Mouse (Mus musculus) kidney, postnatal 0 days (tissue): ENCODE data around the gene Iqcb1. TPM values are rescaled to one million over a fixed set of nuclear protein-coding genes. Genes with fewer than 3 reads are reported as not detected.

ENCODE experiments used
- ATAC-seq: fragments of 200-750 bp; cut with Nextera tagmentation; replicated peaks from 2 replicates; pipeline ENCODE4 v1.8.0; 2017; ENCODE audit warnings: low read depth, moderate number of reproducible peaks, moderate TSS enrichment, moderate library complexity; ENCODE audit not compliant: low FRiP score
- DNase-seq: peaks from one replicate; pipeline ENCODE4 v3.0.0-alpha.2; 2016; ENCODE audit warnings: low spot score
- H3K27ac ChIP-seq: fragments of 300-500 bp; sonication (generic); 2 replicates; pipeline ENCODE4 v1.5.1; 2014; ENCODE audit warnings: mild to moderate bottlenecking
- H3K27me3 ChIP-seq: fragments of 300-500 bp; sonication (generic); 2 replicates; pipeline ENCODE4 v1.6.1; 2014; ENCODE audit warnings: low read length, mixed read lengths; ENCODE audit not compliant: insufficient read depth
- H3K36me3 ChIP-seq: fragments of 300-500 bp; sonication (generic); 2 replicates; pipeline ENCODE4 v1.6.1; 2014; ENCODE audit warnings: low read length, mixed read lengths; ENCODE audit not compliant: insufficient read depth
- H3K4me1 ChIP-seq: fragments of 300-500 bp; sonication (generic); replicated peaks from 2 replicates; pipeline ENCODE4 v1.6.1; 2014; ENCODE audit warnings: antibody characterized with exemption, low read length, mixed read lengths; ENCODE audit not compliant: insufficient read depth
- H3K4me2 ChIP-seq: fragments of 300-500 bp; sonication (generic); 2 replicates; pipeline ENCODE4 v1.6.1; 2014; ENCODE audit warnings: mild to moderate bottlenecking, low read length, moderate library complexity, mixed read lengths
- H3K4me3 ChIP-seq: fragments of 300-500 bp; sonication (generic); replicated peaks from 2 replicates; pipeline ENCODE4 v1.5.1; 2014; ENCODE audit warnings: low read depth, low read length
- H3K9ac ChIP-seq: fragments of 300-500 bp; sonication (generic); 2 replicates; pipeline ENCODE4 v1.6.1; 2014; ENCODE audit warnings: low read depth, low read length
- H3K9me3 ChIP-seq: fragments of 300-500 bp; sonication (generic); replicated peaks from 2 replicates; pipeline ENCODE4 v1.6.1; 2016; ENCODE audit warnings: low read length, inconsistent platforms, mixed read lengths
- CTCF ChIP-seq: IDR thresholded peaks from 2 replicates; pipeline ENCODE4 v1.5.1; 2016; ENCODE audit warnings: antibody characterized with exemption, low read depth, mild to moderate bottlenecking, moderate library complexity
- WGBS: fragments of 180-500 bp; shearing (Covaris S2); extraction: QIAGEN DNeasy Blood & Tissue Kit; methylation state at CpG from one replicate; pipeline ENCODE4 v1.1.7; 2014; 5-methylcytosine and 5-hydroxymethylcytosine counted together
- polyA plus RNA-seq: library from polyadenylated mRNA; unstranded; fragments of >200 nt; fragmentation: Nextera tagmentation; extraction: Ambion mirVana; gene quantifications from 2 replicates; pipeline ENCODE4 v1.2.1, GENCODE M21; 2015

Iqcb1 gene
- 21.8 and 24.2 TPM in 2 replicates for polyA plus RNA-seq

DNA sequence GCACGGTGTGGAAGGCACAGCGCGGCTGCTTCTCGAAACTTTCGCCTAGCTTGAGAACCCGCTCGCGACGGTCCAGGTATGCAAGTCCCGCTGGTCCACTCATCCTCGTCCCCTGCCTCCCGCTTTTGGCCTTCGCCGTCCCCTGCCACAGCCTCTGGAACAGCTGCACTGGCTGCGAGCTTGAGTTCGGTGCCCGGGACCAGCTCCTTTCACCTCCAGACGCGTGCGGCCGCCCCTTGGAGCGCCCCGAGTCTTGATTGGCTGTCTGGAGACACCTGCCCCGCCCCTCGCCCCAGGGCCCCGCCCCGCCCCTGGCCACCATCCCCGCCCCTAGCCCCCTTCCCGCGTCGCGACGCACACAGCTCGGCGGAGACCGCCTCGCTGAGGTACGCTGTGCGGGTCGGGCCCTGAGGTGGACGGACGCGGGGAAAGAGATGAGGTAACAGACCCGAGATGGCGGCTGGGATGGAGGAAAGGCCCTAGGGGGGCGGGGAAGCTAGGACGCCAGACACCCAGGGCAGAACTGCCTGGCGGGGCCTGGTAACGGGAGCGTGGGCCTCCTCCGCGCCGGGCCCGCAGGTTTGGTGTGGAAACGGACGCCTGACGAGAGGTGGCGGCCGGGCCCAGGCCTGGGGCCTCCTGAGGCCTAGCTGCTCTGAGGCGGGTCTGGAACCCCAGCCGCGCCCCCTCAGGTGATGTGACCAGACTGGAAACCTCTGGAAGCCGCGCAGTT is at the start of gene Iqcb1:
Iqcb1 (plus strand) TSS at position 332 of the 733 bp plus-strand sequence.
- Histone ChIP-seq H3K36me3 (no peaks in the 10 kb centered on the region), H3K9ac (peak within 1 kb of the TSS; percentile 79), H3K4me2 (peak within 1 kb of the TSS; percentile 69), H3K4me1 (no peaks in the 10 kb centered on the region), H3K27ac (peak within 1 kb of the TSS; percentile 38), H3K27me3 (no peaks in the 10 kb centered on the region), H3K9me3 (no peaks in the 10 kb centered on the region), H3K4me3 (peak within 1 kb of the TSS; percentile 78)
- peak; percentile 96 for ATAC-seq
- under 1% methylated on average over 64 of the region's 64 CpGs for WGBS
- peak; percentile 87 for DNase-seq
- no peak for TF ChIP-seq CTCF

DNA sequence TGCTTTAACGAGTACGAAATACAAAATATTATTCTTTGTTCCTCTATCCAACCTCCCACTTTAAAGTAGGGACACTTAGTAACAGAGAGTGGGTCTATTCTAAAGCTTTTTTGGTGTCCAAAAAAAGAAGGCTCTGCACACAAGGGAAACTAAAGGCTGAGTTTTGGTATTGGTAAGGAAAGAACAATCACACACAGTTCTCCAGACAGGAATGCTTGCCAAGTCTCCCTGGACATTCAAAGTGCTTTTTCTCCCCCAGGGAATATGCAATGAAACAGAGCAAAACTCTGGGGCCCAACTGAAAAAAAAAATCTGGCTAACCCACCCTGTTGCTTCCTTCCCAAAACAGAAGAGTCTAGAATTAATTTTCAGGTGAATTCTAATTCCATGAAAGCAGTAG is 44.0 kb upstream of the Iqcb1 start:
- ATAC-seq (no peak), DNase-seq (no peak)
- Histone ChIP-seq H3K4me1 (0 out of 2 replicates have a peak, but pooled peaks cover 3% of the 10 kb centered on the region), H3K9me3 (no peaks in the 10 kb centered on the region), H3K27me3 (no peaks in the 10 kb centered on the region), H3K4me3 (peak overlapping the region; percentile 16; the same call in 1 of the 2 replicates), H3K4me2 (peak overlapping the region; percentile 41; the same call in 1 of the 2 replicates), H3K36me3 (no peaks in the 10 kb centered on the region), H3K27ac (no peak overlapping the region), H3K9ac (no peak overlapping the region)
- 93% methylated on average over 2 of the region's 2 CpGs for WGBS
- no peak for TF ChIP-seq CTCF

DNA sequence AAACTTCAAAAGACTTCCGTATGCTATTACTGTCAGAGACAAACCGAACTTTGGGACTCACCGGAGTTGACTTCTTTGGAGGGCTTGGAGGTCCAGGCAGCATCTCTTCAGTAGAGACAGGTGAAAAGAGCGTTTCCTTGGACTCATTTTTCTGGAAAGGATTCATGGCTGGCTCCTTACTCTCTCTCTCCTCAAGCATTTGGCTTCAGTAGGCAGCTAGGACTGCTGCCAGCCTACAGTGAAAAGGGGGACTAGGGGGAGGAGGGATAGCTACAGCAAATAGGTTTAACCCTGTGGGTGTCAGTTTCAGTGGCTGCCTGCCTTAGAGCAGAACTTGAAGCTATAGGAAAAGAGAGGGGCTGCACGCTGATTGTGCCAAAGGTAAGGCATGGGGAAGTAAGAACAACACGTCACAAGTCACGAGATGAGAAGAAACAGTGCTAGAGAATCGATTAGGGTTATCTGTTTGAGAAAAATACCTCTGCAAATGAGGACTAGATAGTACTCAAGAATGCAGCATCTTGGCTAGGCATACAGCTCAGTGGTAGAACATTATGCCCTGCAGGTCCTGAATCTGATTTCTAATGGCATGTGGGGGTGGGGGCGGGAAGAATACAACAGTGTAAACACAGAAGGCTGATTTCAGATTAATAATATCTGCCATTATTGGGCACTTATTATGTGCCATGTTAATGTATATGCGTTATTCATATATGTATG is 43.4 kb upstream of the Iqcb1 start, which contains the start of gene Slc15a2:
Slc15a2 (minus strand) TSS at position 369 of the 720 bp plus-strand sequence.
- Histone ChIP-seq H3K4me2 (peak within 1 kb of the TSS; percentile 41), H3K36me3 (no peaks in the 10 kb centered on the region), H3K4me1 (0 out of 2 replicates have a peak, but pooled peaks cover 3% of the 10 kb centered on the region), H3K9me3 (no peaks in the 10 kb centered on the region), H3K4me3 (peak within 1 kb of the TSS; percentile 16; the same call in 1 of the 2 replicates), H3K27me3 (no peaks in the 10 kb centered on the region), H3K27ac (0 out of 2 replicates have a peak within 1 kb of the TSS, but pooled peaks have one; percentile 33), H3K9ac (peak within 1 kb of the TSS; percentile 31; the same call in 1 of the 2 replicates)
- DNase-seq (peak; percentile 21), ATAC-seq (no peak)
- no peak for TF ChIP-seq CTCF
- WGBS = 61% methylated on average over 10 of the region's 10 CpGs

DNA sequence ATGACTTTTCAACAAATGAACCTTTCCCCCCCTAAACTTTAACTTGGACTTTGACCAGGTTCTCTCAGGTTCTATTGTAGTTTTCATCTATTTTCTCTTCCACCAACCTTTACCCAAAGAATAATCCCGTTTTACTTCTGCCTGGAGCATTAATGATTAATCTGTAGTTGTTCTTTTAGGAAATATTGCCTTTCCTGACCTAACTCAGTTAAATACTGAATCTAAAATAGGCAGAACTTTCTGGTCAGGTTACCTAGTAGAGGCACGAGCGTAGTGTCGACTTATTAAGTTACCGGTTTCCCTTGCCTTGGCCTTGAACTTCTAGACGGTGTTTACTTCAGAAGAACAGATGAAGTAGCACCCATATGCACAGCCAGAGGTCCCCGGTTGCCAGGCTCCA is 41.7 kb upstream of the Iqcb1 start:
- Histone ChIP-seq H3K4me3 (no peak overlapping the region), H3K4me2 (no peak overlapping the region), H3K9me3 (no peaks in the 10 kb centered on the region), H3K27ac (0 out of 2 replicates have a peak overlapping the region, but pooled peaks have one; percentile 13), H3K4me1 (0 out of 2 replicates have a peak, but pooled peaks cover 3% of the 10 kb centered on the region), H3K36me3 (no peaks in the 10 kb centered on the region), H3K9ac (no peak overlapping the region), H3K27me3 (no peaks in the 10 kb centered on the region)
- ATAC-seq = no peak
- TF ChIP-seq CTCF = no peak
- peak; percentile 3 for DNase-seq
- WGBS = 70% methylated on average over 7 of the region's 7 CpGs

DNA sequence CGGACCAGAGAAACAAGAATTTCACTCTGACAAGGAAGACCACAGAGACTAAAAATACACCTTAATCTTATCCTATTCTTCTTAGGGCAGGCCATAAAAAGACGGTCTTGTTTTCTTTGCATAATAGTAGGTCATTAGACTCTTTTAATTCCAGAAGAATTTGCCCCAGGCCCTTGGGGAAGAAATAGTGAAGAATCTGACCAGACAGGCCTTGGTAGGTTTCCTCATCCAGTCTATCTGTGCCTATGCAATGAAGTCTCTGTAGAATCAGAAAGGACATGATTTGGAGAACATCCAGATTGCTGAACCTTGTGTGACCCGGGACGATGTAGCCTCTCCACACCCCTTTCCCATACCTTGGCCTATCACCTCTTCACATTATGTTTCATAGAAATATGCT is 38.0 kb upstream of the Iqcb1 start:
- Histone ChIP-seq H3K27ac (no peak overlapping the region), H3K4me2 (no peak overlapping the region), H3K9ac (no peak overlapping the region), H3K36me3 (no peaks in the 10 kb centered on the region), H3K4me1 (no peaks in the 10 kb centered on the region), H3K9me3 (no peaks in the 10 kb centered on the region), H3K27me3 (no peaks in the 10 kb centered on the region), H3K4me3 (no peak overlapping the region)
- ATAC-seq (no peak), DNase-seq (no peak)
- TF ChIP-seq CTCF = no peak
- WGBS = 79% methylated on average over 4 of the region's 4 CpGs

DNA sequence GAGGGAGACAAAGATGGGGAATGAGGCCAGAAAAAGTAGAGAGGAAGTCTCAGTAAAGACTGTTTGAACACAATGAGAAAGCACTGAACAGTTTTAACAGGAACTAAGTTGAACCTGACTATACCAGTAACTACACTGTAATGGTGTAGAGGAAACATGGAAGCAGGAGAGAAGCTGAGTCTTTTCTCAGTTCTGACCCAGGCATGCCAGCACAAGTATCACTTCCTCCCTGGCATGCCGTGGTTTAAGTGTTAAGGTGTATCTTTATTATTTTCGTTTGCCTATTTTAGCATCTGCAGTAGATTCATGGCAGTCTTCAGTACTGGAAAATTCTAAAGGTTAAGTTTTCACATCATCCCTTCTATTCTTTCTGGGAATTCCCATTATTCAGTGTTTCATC is 33.2 kb upstream of the Iqcb1 start:
- TF ChIP-seq CTCF = no peak
- no peak overlapping the region for H3K27ac ChIP-seq

More for the DNA sequence above, 33.2 kb upstream of the Iqcb1 start:
- H3K9me3 ChIP-seq = no peaks in the 10 kb centered on the region
- no peaks in the 10 kb centered on the region for H3K4me1 ChIP-seq
- no peak overlapping the region for H3K9ac ChIP-seq
- H3K4me3 ChIP-seq = no peak overlapping the region
- 83% methylated on average over 2 of the region's 2 CpGs for WGBS
- H3K4me2 ChIP-seq = no peak overlapping the region
- no peaks in the 10 kb centered on the region for H3K27me3 ChIP-seq
- no peaks in the 10 kb centered on the region for H3K36me3 ChIP-seq
- no peak for DNase-seq
- ATAC-seq = no peak
